Mouse (Mus musculus) lung, postnatal 10 days (tissue): Measurements from ENCODE around the gene Ehd1.
"Not testable (repeated sequence)": the region's sequence is repeated elsewhere in the genome, so short reads cannot be mapped to it uniquely, and the experiment has no call there.

ENCODE experiments used
- DNase-seq: peaks from one replicate; pipeline ENCODE4 v3.0.0; 2021

Ehd1 gene

DNA sequence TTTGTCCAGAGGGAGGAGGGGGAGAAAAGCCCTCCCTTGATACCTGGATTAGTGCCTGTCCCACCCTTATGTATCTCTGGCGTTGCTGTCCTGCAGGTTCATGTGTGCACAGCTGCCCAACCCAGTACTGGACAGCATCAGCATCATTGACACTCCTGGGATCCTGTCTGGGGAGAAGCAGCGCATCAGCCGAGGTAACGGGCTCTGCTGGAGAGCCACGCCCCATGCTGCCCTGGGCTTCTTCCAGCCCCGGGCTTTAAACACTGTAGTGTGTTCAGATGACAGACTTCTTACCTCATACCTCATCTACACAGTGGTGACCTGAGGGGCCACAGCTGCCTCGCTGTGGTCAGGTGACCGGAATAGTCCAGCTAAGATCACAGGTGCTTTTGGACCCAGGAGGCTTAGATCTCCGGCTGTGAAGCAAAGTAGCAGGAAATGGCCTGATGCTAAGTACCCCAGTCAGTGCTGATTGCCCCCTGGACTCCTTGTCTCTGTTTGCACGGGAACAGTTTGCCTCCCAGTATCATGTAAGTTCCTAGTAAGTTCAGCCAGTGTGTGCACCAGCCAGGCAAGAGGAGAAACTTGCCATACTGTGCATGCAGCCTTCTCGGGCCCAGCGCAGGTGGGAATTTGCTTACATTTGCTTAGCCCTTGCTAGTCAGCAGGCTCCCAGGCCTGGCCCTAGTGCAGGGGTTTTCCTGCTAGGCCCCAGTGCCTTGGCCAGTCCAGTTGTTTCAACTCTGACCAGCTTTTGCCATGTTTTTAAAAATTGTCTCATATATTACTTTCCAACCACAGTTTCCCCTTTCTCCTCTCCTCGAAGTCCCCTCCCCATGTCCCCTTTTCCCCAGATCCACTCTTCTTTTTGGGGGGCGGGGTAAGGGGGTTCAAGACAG, 4.8 kb downstream of the Ehd1 start:
- DNase-seq: no peak

DNA sequence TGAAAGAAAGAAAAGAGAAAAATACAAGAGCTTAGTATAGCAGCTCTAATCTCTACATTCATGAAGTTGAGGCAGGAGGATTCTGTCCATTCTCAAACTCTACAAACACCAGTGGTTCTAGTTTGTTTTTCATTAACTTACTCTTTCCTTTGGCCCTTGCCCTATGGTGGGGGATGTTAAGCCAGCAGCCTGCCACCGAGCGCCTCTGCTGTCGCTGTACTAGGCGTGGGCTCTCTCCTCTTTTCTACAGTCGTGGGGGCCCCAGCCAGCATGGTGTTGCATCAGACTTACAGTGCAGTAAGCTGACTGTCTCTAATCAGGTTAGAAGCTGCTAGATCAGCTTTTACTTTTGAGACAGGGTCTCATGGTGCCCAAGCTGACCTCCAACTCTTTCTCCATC, 6.5 kb downstream of the Ehd1 start:
- no peak for DNase-seq

DNA sequence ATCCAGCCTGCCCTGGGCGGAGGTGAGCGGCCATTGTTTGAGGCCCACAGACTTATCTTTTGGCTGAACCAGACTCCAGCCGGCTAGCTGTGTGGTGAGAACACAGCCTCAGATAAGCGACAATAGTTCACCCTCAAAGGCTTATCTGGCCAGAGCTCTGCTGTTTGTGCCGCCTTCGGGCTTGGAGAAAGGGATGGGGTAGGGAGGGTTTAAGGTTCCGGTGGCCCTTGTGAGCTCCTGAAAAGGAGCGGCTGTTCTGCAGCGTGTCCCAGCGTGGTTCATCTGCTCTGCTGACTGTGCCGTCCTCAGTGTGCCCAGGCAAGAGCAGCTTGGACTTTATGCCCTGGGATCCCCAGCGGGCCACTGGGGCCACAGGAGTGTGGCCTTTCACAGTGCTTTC, 8.0 kb downstream of the Ehd1 start:
- DNase-seq: no peak

DNA sequence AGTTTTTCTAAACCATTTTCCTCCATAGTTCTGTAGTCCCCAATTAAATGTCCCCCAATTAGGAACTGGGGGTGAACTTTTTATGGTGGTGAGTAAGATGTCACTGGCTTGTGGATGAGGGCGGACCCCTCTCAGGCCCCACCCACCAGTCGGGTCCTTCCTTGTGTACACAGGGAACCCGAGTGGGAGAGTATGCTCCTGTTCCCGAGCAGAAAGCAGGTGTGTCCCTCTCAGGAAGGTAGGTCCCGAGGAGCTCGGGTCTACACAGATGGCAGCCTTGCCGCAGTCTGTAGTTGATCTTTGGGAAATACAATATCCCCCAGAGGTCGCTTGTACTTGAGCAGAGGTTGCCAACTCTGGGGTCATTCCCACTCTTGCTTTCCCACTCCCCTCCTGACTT, 8.7 kb downstream of the Ehd1 start:
- no peak for DNase-seq

DNA sequence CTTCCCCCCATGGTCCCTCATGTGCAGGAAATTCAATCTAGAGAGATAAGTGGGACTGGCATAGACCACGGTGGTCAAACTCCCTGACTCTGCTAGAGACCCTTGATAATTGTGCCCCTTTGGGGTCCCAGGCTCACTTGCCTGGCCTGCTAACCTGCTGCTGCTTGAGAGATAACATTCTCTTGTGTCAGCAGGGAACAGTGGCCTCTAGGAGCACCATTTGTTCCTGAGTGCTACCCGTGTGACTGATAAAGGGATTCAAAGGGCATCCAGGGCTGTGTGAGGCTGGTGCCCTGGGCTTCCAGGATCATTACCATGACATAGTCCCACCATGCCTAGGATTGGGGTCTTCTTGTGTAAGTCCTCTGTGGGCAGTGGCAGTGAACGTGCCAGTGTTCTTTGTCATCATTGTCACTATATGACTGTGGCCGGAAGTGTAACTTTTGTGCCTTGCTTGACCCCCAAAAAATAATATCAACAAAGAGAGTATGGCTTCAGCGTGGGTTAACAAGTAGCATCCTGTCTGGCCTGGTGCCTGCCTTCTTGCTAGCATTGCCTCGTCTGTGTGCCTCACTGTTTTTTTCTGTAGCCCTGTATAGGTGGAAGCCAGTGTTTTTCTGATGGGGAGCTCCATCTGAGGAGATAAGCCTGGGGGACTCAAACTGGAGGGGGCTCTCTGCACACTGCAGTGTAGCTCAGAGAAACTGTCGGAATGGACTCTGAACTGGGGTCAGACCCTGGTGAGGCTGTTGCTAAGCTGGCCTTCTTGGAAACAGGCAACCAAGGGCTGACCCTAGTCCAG, 9.3 kb downstream of the Ehd1 start:
- peak; percentile 71 for DNase-seq

DNA sequence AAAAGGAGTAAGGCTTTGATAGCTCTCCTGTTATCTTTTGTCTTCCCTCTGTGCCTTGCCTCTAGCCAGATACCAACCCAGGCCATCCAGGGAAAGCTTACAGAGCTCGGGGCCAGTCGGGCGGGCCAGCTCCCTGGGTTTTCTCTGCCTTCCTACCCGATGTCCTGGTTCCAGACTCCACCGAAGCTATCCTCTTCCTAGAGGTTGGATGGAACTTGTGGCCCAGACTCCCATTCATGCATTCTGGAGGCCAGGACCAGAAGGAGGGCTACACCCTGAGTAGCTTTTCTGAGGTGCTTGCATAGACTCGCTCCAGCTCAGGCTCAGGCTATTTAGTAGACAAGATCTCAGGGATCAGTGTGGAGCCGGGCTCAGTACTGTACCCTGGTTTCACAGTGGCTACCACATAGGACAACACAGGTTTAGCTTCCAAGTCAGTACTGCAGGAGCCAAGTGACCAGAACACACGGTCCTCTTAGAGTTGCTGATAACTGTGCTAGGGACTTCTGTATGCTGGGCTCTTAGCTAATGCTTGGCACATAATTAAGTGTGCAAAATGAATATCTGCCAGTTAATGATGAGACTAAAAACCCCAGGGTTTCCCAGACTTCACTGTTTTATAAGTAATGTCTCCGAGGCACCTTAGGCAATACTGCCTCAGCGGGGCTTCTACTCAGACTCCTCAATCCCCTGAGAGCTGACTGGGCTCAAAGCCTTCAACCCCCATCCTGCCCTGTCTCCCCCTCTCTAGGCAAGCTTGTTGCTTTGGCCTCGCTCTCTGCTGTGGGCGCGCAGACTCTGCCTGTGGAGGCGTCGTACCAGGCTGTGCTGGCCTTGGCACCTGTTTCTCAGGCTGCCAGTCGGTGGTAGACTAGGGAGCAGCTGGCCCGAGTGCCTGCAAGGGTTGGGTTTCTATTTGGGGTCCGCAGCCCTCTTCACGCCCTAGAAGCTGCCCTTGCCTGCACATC, 10.2 kb downstream of the Ehd1 start:
- DNase-seq: no peak

DNA sequence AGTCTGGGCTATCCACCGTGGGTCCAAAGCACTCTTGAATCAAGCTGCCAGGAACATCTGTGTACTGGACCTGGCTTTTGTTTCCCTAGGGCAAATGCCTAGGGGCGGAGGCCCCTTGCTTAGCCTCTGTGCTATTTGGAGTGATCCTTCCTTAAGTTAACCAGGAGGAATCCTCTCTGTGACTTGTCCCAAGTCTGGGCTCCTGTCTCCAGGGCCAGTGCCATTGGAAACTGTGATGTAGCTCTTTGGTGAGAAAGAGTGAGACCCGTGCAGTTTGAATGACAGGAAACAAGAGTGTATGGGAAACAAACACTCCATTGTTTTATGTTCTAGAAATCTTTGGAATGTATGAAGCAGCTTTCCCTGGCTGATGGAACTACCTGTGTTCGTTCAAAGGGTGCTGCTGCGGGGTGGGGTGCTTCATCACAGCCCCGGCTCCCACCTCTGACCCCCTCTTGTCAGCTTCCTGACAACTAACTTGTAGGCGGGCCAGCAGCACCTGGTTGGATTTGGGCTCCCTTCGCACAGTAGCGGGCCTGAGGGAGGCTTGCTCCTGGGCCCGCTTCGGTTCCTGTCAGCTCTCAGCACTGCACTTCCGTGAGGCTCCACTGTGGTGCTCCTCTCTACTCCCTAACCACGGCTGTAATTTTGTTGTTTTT, 11.8 kb downstream of the Ehd1 start:
- no peak for DNase-seq

DNA sequence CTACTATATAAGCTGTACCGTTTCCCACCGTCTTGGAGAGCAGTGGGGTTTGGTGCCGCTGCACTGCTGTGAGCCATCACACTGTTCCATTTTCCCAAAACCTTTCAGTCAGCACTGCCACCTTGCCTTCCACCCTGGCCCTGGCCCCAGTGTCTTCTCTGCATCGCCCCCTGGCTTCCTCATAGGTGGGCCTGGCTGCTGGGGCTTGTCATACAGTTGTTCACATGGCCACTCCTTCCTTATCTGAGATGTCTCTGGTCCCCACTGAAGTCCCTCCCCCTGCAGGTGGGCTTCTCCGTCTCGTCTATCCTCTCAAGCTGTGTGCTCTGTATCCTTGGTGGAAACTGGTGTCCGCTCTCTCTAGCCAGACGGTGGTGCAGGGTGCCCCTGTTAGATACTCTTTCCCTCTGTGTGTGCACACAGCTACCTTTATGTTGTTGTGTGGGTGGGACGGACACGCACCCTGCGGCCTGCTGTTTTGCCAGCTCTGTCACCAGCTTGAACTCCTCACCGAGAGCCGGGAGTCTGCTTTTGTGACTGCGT, 13.2 kb downstream of the Ehd1 start:
- DNase-seq: no peak

DNA sequence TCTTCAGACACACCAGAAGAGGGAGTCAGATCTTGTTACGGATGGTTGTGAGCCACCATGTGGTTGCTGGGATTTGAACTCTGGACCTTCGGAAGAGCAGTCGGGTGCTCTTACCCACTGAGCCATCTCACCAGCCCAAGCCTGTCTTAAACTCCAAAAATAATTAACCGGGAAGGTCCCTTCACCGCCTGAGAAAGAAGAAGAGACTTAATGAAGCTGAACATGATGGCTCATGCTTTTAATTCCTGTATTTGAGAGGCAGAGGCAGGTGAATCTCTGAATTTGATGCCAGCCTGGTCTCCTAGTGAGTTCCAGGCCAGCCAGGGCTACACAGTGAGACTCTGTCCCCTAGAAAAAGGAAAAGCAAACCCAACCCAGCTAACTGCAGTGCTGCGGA, 14.2 kb downstream of the Ehd1 start:
- not testable (repeated sequence) for DNase-seq

DNA sequence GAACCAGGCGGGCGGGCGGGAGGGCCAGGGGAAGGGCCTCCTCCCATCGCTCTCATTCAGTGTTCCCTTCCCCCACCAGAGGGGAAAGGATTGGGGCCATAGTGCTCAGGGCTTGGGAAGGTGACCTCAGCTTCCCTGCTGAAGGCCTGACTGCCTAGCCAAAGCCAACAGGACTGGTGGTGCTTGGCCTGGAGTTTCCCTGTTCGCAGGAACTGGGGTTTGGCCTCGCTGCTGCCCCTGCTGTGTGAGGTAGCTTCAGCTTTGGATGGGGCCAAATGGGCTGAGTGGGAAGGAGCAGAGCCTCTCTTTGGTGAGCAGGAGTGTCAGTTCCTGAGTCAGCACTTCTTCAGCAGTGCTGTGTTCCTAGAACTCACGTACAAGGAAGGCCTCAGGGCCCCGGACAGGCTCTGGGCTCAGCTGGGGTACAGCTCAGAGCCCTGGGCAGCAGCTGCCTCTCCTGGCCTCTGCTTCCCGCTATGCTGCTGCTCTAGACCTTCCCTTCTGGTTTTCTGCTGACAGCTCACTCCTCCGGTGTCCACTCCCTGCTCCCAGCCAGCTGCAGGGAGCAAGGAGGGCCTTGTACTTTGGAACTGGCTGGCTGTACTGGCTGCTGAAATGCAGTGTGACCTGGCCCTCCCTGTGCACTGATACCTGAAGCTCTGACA, 14.7 kb downstream of the Ehd1 start:
- DNase-seq: no peak

DNA sequence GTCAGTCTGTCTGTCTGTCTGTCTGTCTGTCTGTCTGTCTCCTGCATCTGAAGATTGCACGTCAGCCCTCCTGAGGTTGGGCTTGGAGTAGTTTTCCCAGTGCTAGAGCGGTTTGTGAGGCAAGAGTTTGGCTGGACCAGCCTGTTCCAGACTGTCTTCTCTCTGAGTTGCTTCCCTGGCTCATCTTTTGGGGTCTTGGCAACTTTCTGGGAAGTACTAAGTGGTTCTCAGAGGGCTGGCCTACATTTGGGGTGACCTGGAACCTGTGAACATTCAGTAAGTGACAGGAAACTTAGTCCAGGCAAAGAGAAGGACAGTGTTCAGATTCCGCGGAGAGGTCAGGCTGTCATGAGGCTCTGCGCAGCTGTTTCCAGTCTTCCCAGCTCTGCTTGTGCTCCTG, 15.7 kb downstream of the Ehd1 start:
- no peak for DNase-seq

DNA sequence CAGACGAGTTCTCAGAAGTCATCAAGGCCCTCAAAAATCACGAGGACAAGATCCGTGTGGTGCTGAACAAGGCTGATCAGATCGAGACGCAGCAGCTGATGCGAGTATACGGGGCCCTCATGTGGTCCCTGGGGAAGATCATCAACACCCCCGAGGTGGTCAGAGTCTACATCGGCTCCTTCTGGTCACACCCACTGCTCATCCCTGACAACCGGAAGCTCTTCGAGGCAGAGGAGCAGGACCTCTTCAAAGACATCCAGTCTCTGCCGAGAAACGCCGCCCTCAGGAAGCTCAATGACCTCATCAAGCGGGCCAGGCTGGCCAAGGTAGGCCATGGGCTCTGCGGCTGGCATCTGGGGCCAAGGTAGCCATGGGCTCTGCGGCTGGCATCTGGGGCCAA, 17.8 kb downstream of the Ehd1 start:
- DNase-seq: no peak

DNA sequence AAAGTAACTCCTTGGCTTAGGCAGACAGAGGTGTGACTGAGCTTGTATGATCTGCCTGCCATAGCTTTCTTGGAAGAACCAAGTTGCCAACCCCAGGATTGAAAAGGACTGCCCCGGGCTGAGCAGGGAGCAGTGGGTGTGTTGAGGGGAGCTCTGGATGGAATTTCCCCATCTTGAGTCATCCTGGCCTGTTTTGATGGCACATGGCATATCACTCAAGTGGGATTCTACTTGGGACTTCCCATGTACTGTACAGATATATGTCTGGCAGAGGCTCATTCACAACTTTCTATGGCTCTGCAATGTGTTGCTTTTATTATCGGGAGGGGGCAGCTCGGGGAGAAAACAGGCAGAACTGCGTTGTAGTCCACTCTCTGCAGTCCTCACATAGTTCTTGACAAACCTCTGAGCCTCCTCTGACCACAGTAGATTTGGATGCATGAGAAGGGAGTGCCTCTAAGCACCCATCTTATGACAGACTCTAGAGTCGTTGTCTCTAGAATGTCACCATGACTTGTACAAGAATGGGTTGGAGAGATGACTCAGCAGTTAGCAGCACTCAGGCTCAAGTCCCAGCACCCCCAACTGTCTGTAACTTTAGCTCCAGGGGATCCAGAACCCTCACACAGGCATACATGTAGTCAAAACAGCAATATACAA, 20.2 kb downstream of the Ehd1 start:
- no peak for DNase-seq

DNA sequence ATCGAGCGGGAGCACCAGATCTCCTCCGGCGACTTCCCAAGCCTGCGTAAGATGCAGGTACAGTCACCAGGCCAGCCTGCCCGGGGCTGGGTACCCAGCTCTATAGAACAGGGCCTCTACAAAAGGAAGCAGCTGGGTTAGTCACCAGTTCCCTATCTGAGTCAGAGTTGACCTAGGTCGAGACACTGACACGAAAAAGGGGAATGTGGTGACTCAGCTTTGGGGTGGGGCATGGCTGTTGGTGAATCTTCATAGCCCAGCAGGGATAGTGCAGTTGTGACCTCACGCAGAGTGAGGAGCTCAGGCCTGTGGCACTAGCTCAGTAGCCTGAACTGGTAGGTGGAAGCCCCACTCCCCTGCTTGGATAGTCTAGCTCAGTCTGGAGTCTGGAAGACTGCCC, 21.1 kb downstream of the Ehd1 start:
- DNase-seq: no peak

DNA sequence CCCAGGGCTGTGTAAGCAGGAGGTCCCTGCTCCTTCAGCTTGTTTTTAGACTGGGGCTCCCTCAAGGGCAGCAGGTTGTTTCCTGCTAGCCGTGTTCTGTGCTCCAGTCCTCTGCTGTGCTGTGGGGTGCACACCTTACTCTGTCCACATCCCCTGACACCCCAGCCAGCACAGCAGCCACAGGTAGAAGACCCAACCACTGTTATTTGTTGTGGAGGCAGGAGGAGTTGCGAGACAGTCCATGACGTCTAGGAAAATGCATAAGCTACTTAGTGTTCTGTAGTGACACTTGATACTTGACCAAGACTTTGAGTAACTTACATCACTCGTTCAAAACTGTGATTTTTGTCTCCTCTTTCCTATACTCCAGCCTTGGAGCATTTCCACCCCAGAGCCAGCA, 22.5 kb downstream of the Ehd1 start:
- DNase-seq: no peak

DNA sequence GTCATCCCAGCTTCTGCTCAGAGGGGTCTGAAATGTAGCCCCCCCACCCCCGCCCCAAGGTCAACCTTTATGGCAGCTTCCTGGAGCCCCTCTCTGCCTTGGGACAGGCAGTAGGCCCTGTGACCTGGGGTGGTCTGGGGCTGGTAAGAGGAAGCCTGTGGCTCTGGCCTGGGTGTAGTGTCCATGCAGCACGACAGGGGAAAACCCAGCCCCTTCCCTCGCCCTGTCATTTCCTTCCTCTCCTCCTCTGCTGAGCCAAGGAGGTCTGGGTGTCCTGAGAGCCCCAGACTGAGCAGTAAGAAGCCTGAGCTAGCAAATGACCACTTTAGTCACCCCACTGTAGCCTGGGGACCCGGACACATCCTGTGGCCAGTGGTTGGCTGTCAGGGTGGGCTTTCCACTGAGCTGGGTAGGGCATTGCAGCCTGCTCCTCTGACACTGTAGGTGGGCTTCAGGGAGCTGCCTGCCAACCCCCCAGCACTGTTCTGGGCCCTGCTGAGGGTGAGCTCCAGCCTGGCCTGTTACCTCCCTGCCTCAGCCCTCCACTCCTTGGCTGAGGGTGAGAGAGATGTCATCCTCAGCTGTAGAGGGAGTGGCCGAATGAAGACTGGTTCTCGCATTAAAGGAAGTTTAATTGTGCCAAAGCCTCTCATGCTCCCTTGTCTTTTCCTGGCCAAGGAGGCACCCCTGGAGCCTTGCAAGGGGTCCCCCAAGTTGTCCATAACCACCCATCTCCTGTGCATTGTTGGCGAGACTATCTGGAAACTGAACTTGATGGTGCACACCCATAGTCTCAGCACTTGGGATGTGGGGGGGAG, 23.1 kb downstream of the Ehd1 start:
- peak; percentile 58 for DNase-seq

DNA sequence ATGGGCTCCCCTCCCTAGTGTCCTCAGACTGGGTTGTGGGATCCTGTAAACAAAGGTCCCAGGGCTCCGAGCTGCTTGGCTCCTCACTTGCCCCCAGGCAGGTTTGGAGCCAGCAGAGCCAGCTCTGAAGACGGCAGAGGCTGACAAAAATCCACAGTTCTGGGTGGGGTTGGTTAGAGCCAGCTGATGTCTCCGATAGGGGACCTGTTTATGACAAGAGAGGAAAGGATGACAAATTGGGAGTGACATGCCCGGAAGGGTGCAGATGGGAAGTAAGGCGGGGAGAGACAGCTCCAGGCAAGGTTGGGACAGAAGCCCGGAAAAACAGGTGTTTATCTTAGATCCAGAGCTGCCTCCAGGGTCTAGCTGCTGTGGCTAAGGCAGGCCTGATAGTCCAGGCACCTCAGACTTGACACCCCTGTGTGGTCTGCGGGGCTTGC, 23.9 kb downstream of the Ehd1 start:
- DNase-seq: peak; percentile 83

DNA sequence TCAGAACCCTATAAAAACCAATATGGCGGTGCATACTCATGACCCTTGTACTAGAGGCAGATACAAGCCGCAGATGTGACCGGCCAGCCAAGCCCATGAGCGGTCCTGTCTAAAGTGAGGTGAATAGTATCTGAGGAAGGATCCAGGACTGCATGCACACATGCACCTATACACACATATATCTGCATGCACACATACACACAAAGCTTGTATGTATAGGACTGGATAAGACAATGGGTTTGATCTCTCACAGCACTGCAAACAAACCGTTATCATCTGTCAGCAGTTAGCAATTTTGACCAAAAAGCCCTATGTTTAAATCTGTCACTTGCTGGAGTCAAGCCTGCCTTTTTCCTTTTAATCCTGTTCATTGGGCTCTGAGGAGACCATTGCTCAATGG, 25.6 kb downstream of the Ehd1 start:
- DNase-seq: no peak

DNA sequence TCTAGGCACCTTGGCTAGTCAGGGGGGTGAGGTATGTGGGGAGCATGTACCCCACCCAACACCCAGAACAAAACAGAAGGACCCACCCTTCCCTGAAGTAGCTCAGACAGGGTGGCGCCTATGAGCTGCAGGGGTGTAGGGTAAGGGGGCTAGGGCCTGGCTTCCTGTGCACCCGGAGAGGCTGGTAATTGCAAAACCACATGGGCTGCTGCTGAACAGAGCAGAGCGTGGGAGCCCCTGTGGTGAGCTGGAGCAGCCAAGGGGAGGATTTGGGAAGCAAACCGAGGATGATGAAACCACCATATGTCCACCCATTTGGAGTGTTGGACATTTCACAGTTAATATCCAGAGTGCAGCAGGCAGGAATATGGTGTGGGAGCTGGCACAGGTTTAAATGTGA, 26.0 kb downstream of the Ehd1 start:
- peak; percentile 57 for DNase-seq

DNA sequence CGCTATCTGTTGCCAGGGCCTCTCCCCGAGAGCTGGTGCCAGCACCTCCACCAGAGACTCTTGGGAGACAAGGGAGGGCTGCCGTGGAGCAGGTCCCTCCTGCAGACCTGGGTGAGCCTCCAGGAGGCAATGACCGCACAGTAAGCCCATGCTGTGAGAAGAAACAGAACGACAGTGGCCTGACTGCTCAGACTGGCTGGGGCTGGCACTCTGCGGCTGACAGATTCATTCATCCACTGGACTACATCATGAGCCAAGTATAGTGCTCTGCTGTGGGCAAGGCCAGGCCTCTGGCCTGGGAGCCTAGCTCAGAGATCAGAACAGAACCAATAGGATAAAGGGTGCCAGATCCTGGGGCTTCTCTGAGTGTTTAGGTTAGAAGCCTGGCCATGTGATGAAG, 27.3 kb downstream of the Ehd1 start:
- DNase-seq: no peak
